Comparison of ENCODE assay signal across 33 mouse cellular contexts in the genomic region with DNA sequence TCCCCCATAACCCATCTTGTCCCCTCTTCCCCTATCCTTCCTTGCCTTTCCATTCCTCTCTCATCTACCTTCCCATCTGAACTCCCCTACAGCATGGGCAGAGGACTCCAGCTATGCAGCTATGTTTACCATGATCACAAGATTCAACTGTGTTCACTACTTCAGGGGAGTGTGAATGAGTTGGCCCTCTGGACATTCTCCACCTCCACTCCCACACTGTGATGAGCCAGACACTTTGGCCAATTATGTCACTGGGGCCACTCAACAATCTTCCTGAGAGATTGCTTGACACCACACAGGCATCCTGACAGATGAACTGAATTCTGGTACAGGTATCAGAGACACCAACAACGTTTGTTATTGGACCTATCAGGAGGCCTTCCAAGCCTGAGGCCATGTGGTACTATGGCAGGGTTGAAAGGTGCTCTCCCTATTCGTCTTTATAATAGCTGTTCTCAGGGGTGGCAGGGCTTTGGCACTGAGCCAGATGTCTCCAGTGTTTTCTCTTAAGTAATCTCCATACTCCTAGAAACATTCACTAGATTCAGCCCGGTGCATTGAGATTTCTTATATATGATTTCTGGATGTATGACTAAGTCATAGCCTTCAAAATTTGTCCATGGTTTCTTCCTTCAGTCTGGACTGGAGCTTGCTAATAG. TPM values are rescaled to one million over a fixed set of nuclear protein-coding genes. Genes with fewer than 3 reads are reported as not detected.
A peak's percentile ranks its signal among the peaks of the same experiment; 100 is the strongest.
DNase-seq lines count a peak whose midpoint lies in the region; ATAC-seq and TF ChIP-seq lines count a peak whose summit lies in the region.
"Had no signal": no experiment of that assay in that cellular context is flagged by ENCODE, and none has a peak within 500 bp of the region (broad histone marks: within the 10 kb centered on the region; RNA-seq: fewer than 3 reads in every experiment).

No protein-coding gene starts in this region.

- no peak for TF ChIP-seq CTCF in intestine, postnatal 0 days (IDR thresholded peaks at IDR 0.05; ENCODE audit: low read depth)

- ATAC-seq in intestine, embryonic 16.5 days: peak; percentile 33; the same call in 1 of the 2 replicates
- ATAC-seq in intestine, postnatal 0 days: no peak
- ATAC-seq in activated CD4-positive, CD25-positive, alpha-beta regulatory T cell, adult 4 months: no peak
- ATAC-seq: forebrain, postnatal 0 days; Patski had no signal

- H3K9me3 ChIP-seq in intestine, embryonic 16.5 days (ENCODE audit: control insufficient read depth, low read length): no peaks in the 10 kb centered on the region
- no peaks in the 10 kb centered on the region for H3K9me3 ChIP-seq in intestine, postnatal 0 days (ENCODE audit: control insufficient read depth)
- H3K9me3 ChIP-seq: hindbrain, embryonic 12.5 days; liver, embryonic 13.5 days; midbrain, embryonic 10.5 days had no signal

- H3K27ac ChIP-seq in intestine, embryonic 16.5 days (ENCODE audit: low read length): no peak overlapping the region
- H3K27ac ChIP-seq in intestine, postnatal 0 days (ENCODE audit: low read depth, low read length): no peak overlapping the region
- H3K27ac ChIP-seq: heart, adult 2 months; hindbrain, embryonic 12.5 days; kidney, postnatal 0 days; liver, embryonic 13.5 days; macrophage; midbrain, embryonic 10.5 days had no signal

- no peaks in the 10 kb centered on the region for H3K27me3 ChIP-seq in intestine, embryonic 16.5 days (replicated peaks; ENCODE audit: control insufficient read depth, insufficient read depth, low read length)
- H3K27me3 ChIP-seq in intestine, postnatal 0 days (replicated peaks; ENCODE audit: control insufficient read depth, insufficient read depth, low read length): no peaks in the 10 kb centered on the region
- H3K27me3 ChIP-seq: hindbrain, embryonic 12.5 days; liver, embryonic 13.5 days; Patski had no signal

- H3K4me1 ChIP-seq in intestine, embryonic 16.5 days (ENCODE audit: control insufficient read depth, insufficient read depth, low read length): no peaks in the 10 kb centered on the region
- H3K4me1 ChIP-seq in intestine, postnatal 0 days (replicated peaks; ENCODE audit: control insufficient read depth, insufficient read depth, low read length): no peaks in the 10 kb centered on the region
- H3K4me1 ChIP-seq: hindbrain, embryonic 12.5 days; liver, embryonic 13.5 days; midbrain, embryonic 10.5 days had no signal

- peak; percentile 20 for DNase-seq in adrenal gland, postnatal 14 days
- DNase-seq in adrenal gland, adult (ENCODE audit: inconsistent age in 2 of 2, low spot score in 1 of 2): no peak
- peak; percentile 16 to 35 for DNase-seq in kidney, postnatal 4 days
- no peak for DNase-seq in kidney, adult 18-20 months
- peak; percentile 37 for DNase-seq in adipocyte (ENCODE audit: low spot score)
- DNase-seq: adrenal gland, postnatal 36 days; cerebellum, adult 11-12 months; cerebellum, postnatal 25 days; forebrain, postnatal 0 days; gastrocnemius, postnatal 25 days; heart, adult 2 months; liver, embryonic 13.5 days; thymus, adult 18-20 months; thymus, postnatal 36 days had no signal

- H3K4me3 ChIP-seq in intestine, embryonic 16.5 days (ENCODE audit: low read length): no peak overlapping the region
- no peak overlapping the region for H3K4me3 ChIP-seq in intestine, postnatal 0 days (ENCODE audit: low read depth, low read length)
- H3K4me3 ChIP-seq: heart, adult 2 months; hindbrain, embryonic 12.5 days; liver, embryonic 13.5 days; midbrain, embryonic 10.5 days had no signal

- no peak overlapping the region for H3K9ac ChIP-seq in intestine, embryonic 16.5 days (ENCODE audit: low read depth, low read length)
- H3K9ac ChIP-seq in intestine, postnatal 0 days (ENCODE audit: low read depth, low read length): no peak overlapping the region
- H3K9ac ChIP-seq: forebrain, postnatal 0 days; hindbrain, embryonic 12.5 days; liver, embryonic 13.5 days had no signal

- no peaks in the 10 kb centered on the region for H3K36me3 ChIP-seq in intestine, embryonic 16.5 days (ENCODE audit: control insufficient read depth, insufficient read depth, low read length)
- no peaks in the 10 kb centered on the region for H3K36me3 ChIP-seq in intestine, postnatal 0 days (ENCODE audit: control insufficient read depth, insufficient read depth)
- H3K36me3 ChIP-seq: hindbrain, embryonic 12.5 days; liver, embryonic 13.5 days; midbrain, embryonic 10.5 days had no signal

- H3K4me2 ChIP-seq in intestine, embryonic 16.5 days (ENCODE audit: low read depth, low read length): no peak overlapping the region
- H3K4me2 ChIP-seq in intestine, postnatal 0 days (replicated peaks; ENCODE audit: low read depth): no peak overlapping the region
- H3K4me2 ChIP-seq: hindbrain, embryonic 12.5 days; liver, embryonic 13.5 days had no signal

- 37% methylated on average over 3 of the region's 3 CpGs for WGBS in intestine, embryonic 16.5 days
- WGBS in intestine, postnatal 0 days: 31% methylated on average over 3 of the region's 3 CpGs

RNA-seq across cellular contexts. Expression of a gene that starts 2.5 kb away (rescaled TPM):
- total RNA-seq in adrenal gland, postnatal 14 days (2021): not detected in 2 replicates
- not detected in 2 replicates for polyA plus RNA-seq in intestine, embryonic 16.5 days (2015; fragmentation: Nextera tagmentation; extraction: Ambion mirVana)
- 0.09 and 0.21 TPM in 2 replicates for polyA plus RNA-seq in intestine, postnatal 0 days (2015; fragmentation: Nextera tagmentation; extraction: Ambion mirVana)
- polyA plus RNA-seq in activated CD4-positive, CD25-positive, alpha-beta regulatory T cell, adult 4 months (2017; shearing (Covaris generic)): not detected
- total RNA-seq: adrenal gland, postnatal 36 days; ES-E14; forebrain, postnatal 0 days; gastrocnemius, postnatal 25 days; heart, adult 2 months; heart, postnatal 25 days; left cerebral cortex, adult 18-20 months; left cerebral cortex, postnatal 36 days; neutrophil, adult 5-6 weeks had no signal
- polyA plus RNA-seq: forebrain, embryonic 11.5 days; forebrain, postnatal 0 days; heart, adult 2 months; heart, embryonic 14.5 days; hindbrain, embryonic 12.5 days; kidney, postnatal 0 days; limb, embryonic 14.5 days; liver, embryonic 13.5 days; lung, embryonic 16.5 days; macrophage; midbrain, embryonic 10.5 days; Patski; small intestine, adult 2 months; stomach, embryonic 16.5 days had no signal

RNA-seq across cellular contexts. Expression of a gene that starts 12.7 kb away (rescaled TPM):
- total RNA-seq in adrenal gland, postnatal 14 days (2021): 0.33 TPM in 1 of 2 replicates, not detected in the other
- polyA plus RNA-seq in intestine, embryonic 16.5 days (2015; fragmentation: Nextera tagmentation; extraction: Ambion mirVana): 0.06 TPM in 1 of 2 replicates, not detected in the other
- polyA plus RNA-seq in intestine, postnatal 0 days (2015; fragmentation: Nextera tagmentation; extraction: Ambion mirVana): not detected in 2 replicates
- not detected for polyA plus RNA-seq in activated CD4-positive, CD25-positive, alpha-beta regulatory T cell, adult 4 months (2017; shearing (Covaris generic))
- total RNA-seq: ES-E14; forebrain, postnatal 0 days; gastrocnemius, postnatal 25 days; heart, adult 2 months; heart, postnatal 25 days; left cerebral cortex, adult 18-20 months; left cerebral cortex, postnatal 36 days; neutrophil, adult 5-6 weeks had no signal
- polyA plus RNA-seq: forebrain, embryonic 11.5 days; forebrain, postnatal 0 days; heart, embryonic 14.5 days; hindbrain, embryonic 12.5 days; kidney, postnatal 0 days; lung, embryonic 16.5 days; midbrain, embryonic 10.5 days; Patski; small intestine, adult 2 months; stomach, embryonic 16.5 days had no signal

RNA-seq across cellular contexts. Expression of a gene that starts 14.1 kb away (rescaled TPM):
- 0.30 TPM in 1 of 2 replicates, not detected in the other for total RNA-seq in adrenal gland, postnatal 14 days (2021)
- 0.06 and 0.10 TPM in 2 replicates for polyA plus RNA-seq in intestine, embryonic 16.5 days (2015; fragmentation: Nextera tagmentation; extraction: Ambion mirVana)
- 0.18 and 0.24 TPM in 2 replicates for polyA plus RNA-seq in intestine, postnatal 0 days (2015; fragmentation: Nextera tagmentation; extraction: Ambion mirVana)
- polyA plus RNA-seq in activated CD4-positive, CD25-positive, alpha-beta regulatory T cell, adult 4 months (2017; shearing (Covaris generic)): not detected
- total RNA-seq: ES-E14; forebrain, postnatal 0 days; gastrocnemius, postnatal 25 days; heart, adult 2 months; heart, postnatal 25 days; left cerebral cortex, adult 18-20 months; left cerebral cortex, postnatal 36 days; neutrophil, adult 5-6 weeks had no signal
- polyA plus RNA-seq: forebrain, embryonic 11.5 days; forebrain, postnatal 0 days; heart, adult 2 months; heart, embryonic 14.5 days; hindbrain, embryonic 12.5 days; kidney, postnatal 0 days; limb, embryonic 14.5 days; lung, embryonic 16.5 days; macrophage; midbrain, embryonic 10.5 days; small intestine, adult 2 months; stomach, embryonic 16.5 days had no signal

RNA-seq across cellular contexts. Expression of a gene that starts 38.6 kb away (rescaled TPM):
- total RNA-seq in adrenal gland, postnatal 14 days (2021): 10.7 and 12.5 TPM in 2 replicates
- 0.06 TPM in 1 of 2 replicates, not detected in the other for polyA plus RNA-seq in intestine, embryonic 16.5 days (2015; fragmentation: Nextera tagmentation; extraction: Ambion mirVana)
- 0.09 TPM in 1 of 2 replicates, not detected in the other for polyA plus RNA-seq in intestine, postnatal 0 days (2015; fragmentation: Nextera tagmentation; extraction: Ambion mirVana)
- not detected for polyA plus RNA-seq in activated CD4-positive, CD25-positive, alpha-beta regulatory T cell, adult 4 months (2017; shearing (Covaris generic))
- total RNA-seq: ES-E14; forebrain, postnatal 0 days; left cerebral cortex, adult 18-20 months; left cerebral cortex, postnatal 36 days; neutrophil, adult 5-6 weeks had no signal
- polyA plus RNA-seq: forebrain, embryonic 11.5 days; forebrain, postnatal 0 days; heart, embryonic 14.5 days; hindbrain, embryonic 12.5 days; liver, embryonic 13.5 days; macrophage; midbrain, embryonic 10.5 days; stomach, embryonic 16.5 days had no signal

Comparison
In these comparisons a context has a peak if more than half of its experiments do, and no peak if none do; other contexts are left out.
1. DNase-seq: peak in adrenal gland, postnatal 14 days (single experiment), kidney, postnatal 4 days (2 of 2) and adipocyte (single experiment); none in adrenal gland, adult (0 of 2) and kidney, adult 18-20 months (single experiment).